Mouse (Mus musculus) monocyte, adult 2 months (primary cell): ENCODE results near the gene Vtn.

ENCODE experiments used
- DNase-seq, 2 experiments: peaks; one replicate each; pipeline ENCODE4 v3.0.0; 2022; ENCODE audit warnings: low spot score in 2 of 2, low read depth in 1 of 2

The Vtn gene

DNA sequence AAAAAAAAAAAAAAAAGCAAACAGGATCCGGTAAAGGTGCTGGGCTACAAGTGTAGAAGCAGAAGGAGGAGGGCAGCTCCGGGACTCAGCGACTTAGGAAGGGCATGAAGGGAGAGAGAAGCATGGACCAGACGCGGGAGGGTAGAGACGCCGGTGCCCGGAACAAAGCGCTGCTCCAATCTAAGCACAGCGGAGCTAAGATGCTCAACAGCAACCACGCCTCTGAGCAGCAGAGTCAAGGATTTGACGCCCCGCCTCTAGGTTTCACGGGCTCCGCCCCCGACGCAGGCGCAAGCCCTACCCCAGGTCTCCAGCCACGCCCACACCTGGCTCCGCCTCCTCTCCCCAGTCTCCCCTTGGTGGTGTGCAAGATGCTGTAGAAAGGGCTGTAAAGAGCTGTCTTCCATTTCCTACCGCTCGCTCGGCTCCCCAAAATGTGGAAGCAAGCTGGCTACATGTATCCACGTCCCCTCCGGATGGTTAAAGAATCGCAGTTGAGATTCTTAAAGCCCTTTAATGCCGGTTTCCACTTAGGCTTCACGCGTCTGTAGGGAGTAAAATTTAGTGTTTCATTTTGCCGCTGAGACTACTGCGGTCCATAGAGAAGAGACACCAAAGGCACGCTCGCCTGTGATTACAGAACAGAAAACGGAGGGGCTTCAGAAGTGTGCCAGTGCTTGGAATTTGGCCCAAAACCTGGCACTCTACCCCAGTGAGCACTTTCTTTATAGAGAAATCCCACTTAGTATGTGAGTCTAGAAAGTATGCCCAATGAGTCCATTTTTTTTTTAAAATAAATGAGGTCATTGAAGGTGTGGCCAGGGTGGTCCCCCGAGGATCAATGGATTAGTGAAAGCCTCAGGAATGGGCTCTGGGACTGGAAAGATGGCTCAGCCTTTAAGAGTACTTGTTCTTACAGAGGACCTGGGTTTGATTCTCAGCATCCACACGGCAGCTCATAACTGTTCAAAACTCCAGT lies 1.1 kb upstream of the Vtn start, which contains the start of gene Sarm1:
Sarm1 (minus strand) TSS at position 211 of the 979 bp plus-strand sequence.
- DNase-seq = peak; percentile 83

DNA sequence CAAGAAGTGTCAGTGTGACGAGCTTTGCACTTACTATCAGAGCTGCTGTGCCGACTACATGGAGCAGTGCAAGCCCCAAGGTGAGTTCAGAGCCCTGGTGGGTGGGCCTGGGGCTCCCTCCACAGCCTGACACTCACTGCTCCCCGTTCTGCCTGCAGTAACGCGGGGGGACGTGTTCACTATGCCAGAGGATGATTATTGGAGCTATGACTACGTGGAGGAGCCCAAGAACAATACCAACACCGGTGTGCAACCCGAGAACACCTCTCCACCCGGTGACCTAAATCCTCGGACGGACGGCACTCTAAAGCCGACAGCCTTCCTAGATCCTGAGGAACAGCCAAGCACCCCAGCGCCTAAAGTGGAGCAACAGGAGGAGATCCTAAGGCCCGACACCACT lies 652 bp downstream of the Vtn start:
- no peak for DNase-seq

DNA sequence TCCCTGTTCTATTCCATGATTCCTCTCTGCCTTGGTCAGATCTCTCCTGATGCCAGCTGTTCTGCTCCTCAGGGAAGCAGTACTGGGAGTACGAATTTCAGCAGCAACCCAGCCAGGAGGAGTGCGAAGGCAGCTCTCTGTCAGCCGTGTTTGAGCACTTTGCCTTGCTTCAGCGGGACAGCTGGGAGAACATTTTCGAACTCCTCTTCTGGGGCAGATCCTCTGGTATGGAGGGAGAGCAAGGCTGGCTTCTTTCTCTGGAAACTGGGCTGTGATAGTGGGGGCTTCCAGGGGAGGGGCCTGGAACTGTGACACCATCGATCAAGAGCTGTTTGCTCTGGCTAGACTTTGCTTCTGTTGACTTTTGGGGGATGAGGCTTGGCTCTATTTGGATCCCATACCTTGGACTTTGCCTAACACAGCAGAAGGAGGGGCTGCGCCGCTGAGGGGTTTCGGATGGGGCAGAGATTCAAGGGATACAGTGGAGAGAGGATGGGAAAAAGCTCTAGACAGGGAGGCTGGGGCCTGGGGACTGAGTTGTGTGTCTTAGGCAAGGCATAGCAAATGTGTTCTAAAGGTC lies 1.8 kb downstream of the Vtn start:
- DNase-seq = no peak

DNA sequence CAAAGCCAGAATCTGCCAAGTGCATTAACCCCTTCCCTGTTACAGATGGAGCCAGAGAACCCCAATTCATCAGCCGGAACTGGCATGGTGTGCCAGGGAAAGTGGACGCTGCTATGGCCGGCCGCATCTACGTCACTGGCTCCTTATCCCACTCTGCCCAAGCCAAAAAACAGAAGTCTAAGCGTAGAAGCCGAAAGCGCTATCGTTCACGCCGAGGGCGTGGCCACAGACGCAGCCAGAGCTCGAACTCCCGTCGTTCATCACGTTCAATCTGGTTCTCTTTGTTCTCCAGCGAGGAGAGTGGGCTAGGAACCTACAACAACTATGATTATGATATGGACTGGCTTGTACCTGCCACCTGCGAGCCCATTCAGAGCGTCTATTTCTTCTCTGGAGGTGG lies 2.6 kb downstream of the Vtn start:
- no peak for DNase-seq

DNA sequence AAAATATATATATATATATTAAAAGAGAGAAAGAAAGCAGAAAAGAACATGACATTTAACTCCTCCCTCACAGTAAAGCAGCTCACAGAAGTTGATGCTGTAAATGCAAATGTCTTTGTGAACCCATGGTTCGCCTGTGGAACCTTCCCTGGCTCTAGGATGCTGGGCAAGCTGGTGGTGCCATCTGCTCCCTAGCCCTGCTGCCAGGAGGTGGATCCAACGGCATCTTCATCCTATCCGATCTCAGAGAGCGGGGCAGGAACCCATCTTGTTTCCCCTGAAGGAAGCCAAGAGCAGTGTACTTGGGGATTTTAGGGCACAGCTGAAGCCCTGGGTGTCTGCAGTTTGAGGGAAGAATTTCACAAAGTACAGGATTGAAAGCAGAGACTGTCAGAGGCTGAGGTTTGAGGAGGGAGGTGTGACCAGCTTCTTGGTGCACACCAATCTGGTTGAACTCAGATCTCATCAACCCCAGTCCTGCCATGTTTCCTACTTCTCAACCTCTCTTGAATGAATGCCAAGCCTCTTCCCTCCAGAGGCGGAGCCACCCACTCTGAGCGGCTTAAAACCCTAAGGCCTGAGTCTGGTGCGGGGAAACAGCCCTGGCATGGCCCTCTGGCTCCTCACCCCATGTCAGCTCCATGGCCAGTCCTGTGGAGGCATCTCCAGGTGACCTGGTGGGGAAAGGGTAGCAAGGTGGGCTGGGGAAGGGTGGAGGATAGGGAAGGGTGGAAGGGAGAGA lies 4.2 kb downstream of the Vtn start, which contains the start of gene Sebox:
Sebox (plus strand) TSS at position 539 of the 742 bp plus-strand sequence.
- DNase-seq = no peak

DNA sequence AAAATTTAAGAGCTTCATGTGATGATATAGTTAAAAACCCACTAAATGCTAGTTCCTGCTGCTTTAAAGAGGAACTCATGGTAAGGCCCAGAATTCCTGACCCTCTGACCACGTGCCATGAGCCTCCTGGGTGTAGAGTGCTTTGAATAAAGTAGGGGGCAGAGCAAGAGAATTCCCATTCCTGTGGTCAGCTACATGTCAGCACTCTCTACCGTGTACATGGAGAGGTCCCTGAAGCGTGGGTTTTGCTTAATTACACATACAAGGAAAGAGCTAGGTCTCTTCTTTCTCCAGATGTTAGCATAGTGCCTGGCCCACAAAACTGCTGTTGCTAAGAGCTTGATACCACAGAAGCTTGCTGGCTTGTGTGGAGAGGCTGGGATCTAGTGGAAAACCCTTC lies 6.5 kb downstream of the Vtn start:
- DNase-seq = no peak

DNA sequence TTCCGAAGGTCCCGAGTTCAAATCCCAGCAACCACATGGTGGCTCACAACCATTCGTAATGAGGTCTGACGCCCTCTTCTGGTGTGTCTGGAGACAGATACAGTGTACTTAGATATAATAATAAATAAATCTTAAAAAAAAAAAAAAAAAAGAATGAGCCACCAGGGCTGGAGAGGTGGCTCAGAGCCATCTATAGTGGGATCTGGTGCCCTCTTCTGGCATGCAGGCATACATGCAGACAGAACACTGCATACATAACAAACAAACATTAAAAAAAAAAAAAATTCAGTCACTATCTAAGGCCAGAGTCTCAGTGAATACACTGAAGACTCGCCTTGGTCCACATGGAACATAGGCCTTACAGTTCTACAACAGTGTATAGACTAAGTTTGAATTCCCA lies 10.3 kb downstream of the Vtn start:
- no peak for DNase-seq

DNA sequence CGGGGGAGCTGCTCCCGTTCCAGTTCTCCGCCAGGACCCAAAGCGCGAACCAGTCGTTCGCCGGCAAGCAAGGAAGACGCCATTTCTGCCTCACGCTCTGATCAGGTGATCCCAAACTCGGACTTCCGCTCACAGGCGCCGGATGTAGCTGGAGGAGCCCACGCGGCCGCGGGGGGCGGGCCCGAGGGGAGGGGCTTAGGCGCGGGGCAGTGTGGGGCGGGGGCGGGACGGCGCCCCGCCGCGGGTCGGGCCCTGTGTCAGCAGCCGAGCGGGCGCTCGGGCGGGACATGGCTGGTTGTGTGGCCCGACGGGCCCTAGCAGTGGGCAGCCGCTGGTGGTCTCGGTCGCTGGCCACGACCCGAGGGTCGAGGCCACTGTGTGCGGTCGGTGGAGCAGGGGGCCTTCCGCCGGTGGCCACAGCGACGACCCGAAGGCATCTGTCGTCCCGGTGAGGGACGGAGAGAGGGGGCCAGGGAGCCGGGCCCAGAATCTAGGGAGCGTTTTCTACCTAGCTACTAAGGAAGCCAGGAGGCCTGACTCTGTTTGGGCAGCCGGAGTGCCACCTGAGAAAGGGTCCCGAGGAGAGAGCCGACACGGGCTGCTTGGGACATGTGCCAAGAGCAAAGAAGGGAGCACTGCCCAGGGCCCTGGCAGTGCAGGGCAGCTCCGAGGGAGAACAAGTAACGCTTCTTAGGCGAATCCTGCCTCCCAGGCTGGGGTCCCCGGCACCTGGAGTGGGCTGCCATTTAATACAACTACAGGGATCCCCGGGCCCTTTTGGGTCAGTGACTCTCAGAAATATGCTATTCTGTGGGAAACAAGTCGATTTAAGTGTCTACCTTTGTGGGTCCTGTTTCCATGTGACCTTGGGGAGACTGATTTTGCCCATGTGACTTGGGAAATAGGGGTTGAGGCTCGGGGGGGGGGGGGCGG lies 13.4 kb downstream of the Vtn start, which contains the start of the genes Tmem199 and Poldip2:
Tmem199 (minus strand) TSS at position 148 of the 933 bp plus-strand sequence.
Poldip2 (plus strand) TSS at position 169 of the 933 bp plus-strand sequence.
- peak; percentile 58 to 77 for DNase-seq

DNA sequence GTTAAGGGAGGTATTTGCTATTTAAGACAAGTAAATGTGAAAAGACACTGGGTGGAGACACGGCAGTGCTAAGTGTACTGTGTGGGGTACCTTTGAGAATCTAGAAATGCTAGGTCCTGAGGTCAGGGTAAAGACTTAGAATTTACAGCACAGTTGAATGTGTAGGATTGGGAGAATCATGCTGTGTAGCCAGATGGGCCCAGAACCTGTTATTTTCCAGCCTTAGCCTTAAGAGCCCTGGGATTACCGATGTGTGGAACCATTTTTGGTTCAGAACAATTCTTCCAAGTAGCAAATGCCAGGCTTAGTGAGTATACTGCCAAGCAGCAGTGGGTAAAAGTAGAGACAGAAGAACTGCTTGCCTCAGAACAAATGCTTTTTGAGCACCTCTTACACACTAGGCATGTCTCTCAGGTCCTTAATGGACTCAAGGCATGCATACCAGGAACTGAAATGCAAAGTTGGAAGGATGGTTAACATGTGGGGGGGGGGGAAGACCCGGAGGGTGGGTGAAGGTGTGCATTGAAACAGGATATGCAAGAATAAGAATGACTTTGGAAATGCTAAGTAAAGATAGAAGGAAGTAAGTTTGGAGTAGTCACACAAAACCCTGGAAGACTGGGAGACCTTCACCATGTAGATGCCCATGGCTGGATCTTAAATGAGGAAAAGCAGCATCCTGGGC lies 14.4 kb downstream of the Vtn start:
- no peak for DNase-seq

DNA sequence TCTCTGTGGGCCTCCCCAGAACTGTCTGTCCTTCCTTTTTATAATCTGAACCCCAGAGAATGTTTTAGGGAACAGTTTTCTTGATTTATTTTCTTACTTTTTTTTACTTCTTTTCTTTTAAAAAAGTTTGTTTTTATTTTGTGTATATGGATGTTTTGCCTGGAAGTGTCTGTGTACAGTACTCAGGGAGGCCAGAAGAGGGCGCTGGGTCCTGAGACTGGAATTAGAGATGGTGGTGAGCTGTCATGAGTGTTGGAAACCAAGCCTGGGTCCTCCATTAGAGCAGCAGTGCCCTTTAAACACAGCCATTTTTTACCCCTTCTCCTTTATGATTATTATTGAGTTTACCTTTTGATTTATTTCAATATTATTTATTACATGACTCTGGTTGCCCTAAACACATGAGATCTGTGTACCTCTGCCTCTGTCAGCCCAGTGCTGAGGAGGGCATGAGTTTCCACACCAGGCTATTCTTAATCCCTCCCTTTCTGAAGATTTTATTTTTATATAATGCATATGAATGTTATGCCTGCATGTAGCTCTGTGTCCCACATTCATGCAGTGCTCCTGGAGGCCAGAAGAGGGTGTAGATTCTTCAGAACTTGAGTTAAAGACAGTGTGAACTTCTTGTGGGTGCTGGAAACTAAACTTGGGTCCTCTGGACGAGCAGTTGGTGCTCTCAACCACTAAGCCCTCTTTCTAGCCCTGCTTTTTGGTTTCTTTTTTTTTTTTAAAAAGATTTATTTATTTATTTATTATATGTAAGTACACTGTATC lies 16.8 kb downstream of the Vtn start:
- DNase-seq = no peak

DNA sequence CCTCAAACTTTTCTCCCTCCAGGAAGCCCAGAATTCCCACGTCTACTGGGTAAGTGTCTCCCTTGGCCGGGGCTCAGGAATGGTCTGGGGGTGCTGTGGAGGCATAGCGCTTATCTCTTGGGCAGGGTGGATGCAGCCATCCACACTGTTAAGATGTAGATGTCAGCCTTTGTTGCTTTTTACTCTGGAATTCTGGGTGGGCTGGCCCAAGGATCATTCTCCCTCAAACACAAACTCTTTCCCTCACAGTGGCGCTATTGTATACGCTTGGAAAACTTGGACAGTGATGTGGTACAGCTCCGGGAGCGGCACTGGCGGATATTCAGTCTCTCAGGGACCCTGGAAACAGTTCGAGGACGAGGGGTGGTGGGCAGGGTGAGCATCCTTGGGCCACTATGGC lies 20.0 kb downstream of the Vtn start:
- DNase-seq = no peak

DNA sequence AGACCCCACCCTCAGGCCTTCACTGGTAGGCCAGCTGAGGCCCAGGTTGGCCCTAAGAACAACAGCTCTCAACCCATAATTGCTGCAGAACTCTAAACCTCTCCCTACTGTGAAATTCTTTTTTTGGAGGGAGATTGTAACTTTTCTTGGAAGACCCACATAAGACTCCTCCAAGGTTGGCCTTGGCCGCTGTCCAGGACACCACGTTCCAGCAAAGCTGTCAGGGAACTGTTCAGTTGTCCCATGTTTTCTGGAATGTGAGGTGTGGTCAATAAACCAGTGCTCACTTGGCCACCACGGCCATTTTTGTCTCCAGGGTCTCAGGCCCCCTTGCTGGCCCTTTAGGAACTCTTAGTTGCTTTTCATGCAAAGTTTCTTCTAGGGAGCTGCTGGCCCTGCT lies 23.0 kb downstream of the Vtn start:
- no peak for DNase-seq

DNA sequence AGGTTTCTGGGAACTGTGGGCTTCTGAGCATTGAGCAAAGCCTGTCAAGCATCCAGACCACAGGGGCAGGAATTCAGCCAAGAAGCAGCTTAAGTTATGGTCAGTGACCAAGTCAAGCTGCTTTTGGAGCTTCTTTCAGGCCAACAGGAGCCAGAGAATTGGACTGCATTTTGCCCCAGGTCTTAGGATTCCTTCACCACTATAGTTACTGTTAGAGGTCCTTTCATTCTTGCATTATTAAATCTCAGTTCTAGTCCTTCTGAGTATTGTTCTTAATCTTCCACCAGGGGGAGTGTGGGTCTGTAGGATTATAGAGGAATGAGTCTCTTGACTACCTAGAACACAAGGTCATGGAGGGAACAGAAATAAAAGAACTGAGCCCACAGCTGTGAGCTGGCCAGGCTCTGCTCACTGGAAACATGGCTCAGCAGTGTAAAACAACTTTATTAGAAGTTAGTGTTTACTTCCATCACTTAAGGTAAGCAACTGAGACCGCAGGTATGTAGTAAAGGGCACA lies 23.6 kb downstream of the Vtn start:
- DNase-seq = no peak

DNA sequence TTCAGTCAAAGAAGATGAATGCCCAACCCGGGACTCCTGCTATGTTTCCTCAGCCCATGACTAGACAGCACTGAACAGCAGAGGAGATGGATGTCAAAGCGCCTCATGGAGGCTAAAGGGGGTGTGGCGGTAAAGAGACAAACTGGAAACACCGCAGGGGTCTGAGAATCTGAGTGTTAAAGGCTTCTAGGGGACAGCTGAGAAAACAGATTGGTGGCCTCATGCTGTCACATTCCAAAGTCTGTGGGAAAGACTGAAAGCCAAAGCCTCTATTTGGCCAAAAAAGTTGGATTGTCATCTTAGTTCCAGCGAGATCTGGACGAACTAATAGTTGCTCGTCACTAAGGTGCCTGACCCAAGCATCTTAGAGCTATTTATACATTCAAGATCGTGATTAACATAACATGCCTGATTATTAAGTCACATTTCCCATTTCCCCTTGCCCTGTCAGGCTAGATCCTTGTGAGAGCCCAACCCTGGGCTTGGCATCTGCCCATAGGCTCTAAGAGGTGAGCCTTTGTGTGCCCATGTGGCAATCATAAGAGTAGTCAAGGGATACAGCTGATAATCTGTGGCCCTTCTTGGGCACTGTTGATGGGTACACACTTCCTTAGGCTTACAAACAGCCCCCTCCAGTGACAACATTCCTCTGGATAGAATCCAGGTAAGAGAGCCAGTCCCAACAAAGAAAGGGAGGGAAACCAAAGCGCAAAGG lies 24.5 kb downstream of the Vtn start:
- DNase-seq = no peak

DNA sequence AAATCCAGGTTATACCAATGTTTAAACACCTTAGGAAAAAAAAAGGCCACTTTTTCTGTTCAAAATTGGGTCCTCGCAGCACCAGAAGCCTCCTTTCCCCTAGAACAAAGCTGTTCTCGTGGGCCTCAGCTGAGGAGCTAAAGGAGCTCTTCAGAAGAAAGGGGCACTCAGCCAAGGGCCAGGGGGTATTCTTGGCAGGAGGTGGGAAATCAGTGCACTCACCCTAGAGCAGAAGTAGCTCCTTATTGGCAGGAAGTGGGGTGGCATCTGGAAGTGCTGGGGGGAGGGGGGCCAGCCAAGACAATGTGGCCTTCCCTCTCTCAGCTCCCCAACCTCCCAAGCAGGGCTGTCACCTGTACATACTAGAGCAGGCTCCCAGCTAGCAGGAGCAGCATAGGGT lies 25.9 kb downstream of the Vtn start:
- DNase-seq = no peak

DNA sequence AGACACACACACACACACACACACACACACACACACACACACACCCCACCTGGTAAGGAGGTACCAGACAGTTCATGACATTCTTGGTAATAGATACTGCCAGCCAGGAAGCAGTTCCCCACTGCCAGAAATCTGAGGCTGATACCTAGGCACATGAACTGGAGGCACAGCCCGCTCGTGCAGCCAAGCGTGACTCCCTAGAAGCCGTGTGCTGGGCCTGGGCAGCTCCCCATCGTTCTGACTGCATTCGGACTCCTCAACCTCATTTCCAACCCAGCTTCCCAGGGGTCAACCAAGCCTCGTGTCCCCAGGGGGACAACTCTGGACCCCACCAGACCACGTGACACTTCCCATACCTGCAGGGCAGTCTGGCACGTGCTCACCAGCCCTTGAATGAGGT lies 29.8 kb downstream of the Vtn start:
- no peak for DNase-seq

DNA sequence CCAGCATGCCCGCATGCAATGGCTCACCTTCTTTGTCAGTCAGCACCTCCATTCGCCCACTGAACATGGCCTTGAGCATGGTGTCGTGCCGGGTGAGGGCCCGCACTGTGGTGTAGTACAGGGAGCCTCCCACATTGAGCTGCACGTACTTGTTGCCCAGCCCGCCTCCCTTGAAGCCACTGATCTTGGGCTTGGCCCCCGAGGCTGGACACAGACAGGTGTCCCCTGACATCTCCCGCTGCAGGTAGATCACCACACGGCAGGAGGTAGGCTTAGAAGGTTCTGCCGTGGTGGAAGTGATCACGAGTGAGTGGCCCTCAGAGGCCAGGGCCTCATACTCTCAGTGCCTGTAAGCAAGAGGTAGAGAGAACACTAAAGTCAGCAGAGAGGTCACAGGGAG lies 31.1 kb downstream of the Vtn start:
- DNase-seq = no peak

DNA sequence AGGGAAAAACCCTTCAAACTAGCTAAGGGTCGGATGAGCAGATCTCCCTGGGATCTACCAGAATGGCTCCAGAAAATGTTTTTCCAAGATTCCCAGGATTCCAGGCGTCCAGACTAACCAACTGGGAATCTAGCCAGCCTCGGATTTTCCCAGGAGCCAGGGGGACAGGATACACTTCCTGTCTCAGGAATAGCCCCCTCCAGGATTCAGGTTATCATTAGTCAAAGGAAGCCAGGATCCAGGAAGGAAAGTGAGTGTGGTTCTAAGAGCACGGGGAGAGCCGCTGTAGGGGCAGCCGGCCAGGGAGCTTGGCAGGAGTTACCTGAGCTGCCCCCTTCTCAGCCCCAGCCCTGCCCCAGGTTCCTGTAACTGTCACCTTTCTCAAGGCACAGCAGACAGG lies 32.2 kb downstream of the Vtn start:
- DNase-seq = no peak
